Mouse (Mus musculus) limb, embryonic 14.5 days (tissue): Measurements from ENCODE around the gene Rnf213. TPM values are rescaled to one million over a fixed set of nuclear protein-coding genes. Genes with fewer than 3 reads are reported as not detected.
A peak's percentile ranks its signal among the peaks of the same experiment; 100 is the strongest.

Source experiments
- ATAC-seq: fragments of 200-750 bp; cut with Nextera tagmentation; 2 replicates; pipeline ENCODE4 v1.8.0; 2017; ENCODE audit warnings: low read depth, moderate number of reproducible peaks, moderate TSS enrichment; ENCODE audit not compliant: low FRiP score
- DNase-seq: peaks from one replicate; pipeline ENCODE4 v3.0.0-alpha.2; 2015; ENCODE audit warnings: low spot score
- H3K27ac ChIP-seq: fragments of 300-500 bp; sonication (generic); replicated peaks from 2 replicates; pipeline ENCODE4 v1.5.1; 2014; ENCODE audit warnings: low read depth, mild to moderate bottlenecking, low read length, moderate library complexity, mixed read lengths
- H3K27me3 ChIP-seq: fragments of 300-500 bp; sonication (generic); 2 replicates; pipeline ENCODE4 v1.6.1; 2014; ENCODE audit warnings: low read length, mixed read lengths; ENCODE audit not compliant: control insufficient read depth, insufficient read depth
- H3K36me3 ChIP-seq: fragments of 300-500 bp; sonication (generic); 2 replicates; pipeline ENCODE4 v1.6.1; 2014; ENCODE audit warnings: mild to moderate bottlenecking, low read length, moderate library complexity, mixed read lengths; ENCODE audit not compliant: control insufficient read depth, insufficient read depth
- H3K4me1 ChIP-seq: fragments of 300-500 bp; sonication (generic); 2 replicates; pipeline ENCODE4 v1.6.1; 2014; ENCODE audit warnings: antibody characterized with exemption, low read length, mixed read lengths; ENCODE audit not compliant: control insufficient read depth, insufficient read depth
- H3K4me2 ChIP-seq: fragments of 300-500 bp; sonication (generic); replicated peaks from 2 replicates; pipeline ENCODE4 v1.6.1; 2014; ENCODE audit warnings: low read depth, mild to moderate bottlenecking, low read length, moderate library complexity; ENCODE audit not compliant: severe bottlenecking
- H3K4me3 ChIP-seq: fragments of 300-500 bp; sonication (generic); replicated peaks from 2 replicates; pipeline ENCODE4 v1.5.1; 2014; ENCODE audit warnings: low read length
- H3K9ac ChIP-seq: fragments of 300-500 bp; sonication (generic); 2 replicates; pipeline ENCODE4 v1.6.1; 2014; ENCODE audit warnings: mild to moderate bottlenecking, low read depth, low read length, moderate library complexity; ENCODE audit not compliant: severe bottlenecking
- H3K9me3 ChIP-seq: fragments of 300-500 bp; sonication (generic); 2 replicates; pipeline ENCODE4 v1.6.1; 2016; ENCODE audit warnings: low read length; ENCODE audit not compliant: control insufficient read depth
- POLR2A ChIP-seq: fragments of 200-500 bp; IDR thresholded peaks from 2 replicates; pipeline ENCODE4 v1.8.0; 2012; ENCODE audit warnings: inconsistent platforms, mild to moderate bottlenecking, moderate library complexity, borderline replicate concordance; ENCODE audit not compliant: insufficient read depth, insufficient read length; ENCODE audit errors: extremely low read depth
- WGBS: fragments of 180-500 bp; shearing (Covaris S2); extraction: QIAGEN DNeasy Blood & Tissue Kit; methylation state at CpG from one replicate; pipeline ENCODE4 v1.1.7; 2014; 5-methylcytosine and 5-hydroxymethylcytosine counted together
- polyA plus RNA-seq, 2 experiments: library from polyadenylated mRNA; depleted of rRNA in 1 of 2; stranded (reverse) in 1 of 2; unstranded in 1 of 2; fragments of >200 nt; fragmentation: Nextera tagmentation in 1 of 2; extraction: Ambion mirVana in 1 of 2; gene quantifications; 2 replicates each; pipeline versions ENCODE4 v1.2.1 to v1.2.3; 2012 to 2014

Rnf213 gene
- polyA plus RNA-seq, 2 experiments, result 5.8 to 9.5 TPM

DNA sequence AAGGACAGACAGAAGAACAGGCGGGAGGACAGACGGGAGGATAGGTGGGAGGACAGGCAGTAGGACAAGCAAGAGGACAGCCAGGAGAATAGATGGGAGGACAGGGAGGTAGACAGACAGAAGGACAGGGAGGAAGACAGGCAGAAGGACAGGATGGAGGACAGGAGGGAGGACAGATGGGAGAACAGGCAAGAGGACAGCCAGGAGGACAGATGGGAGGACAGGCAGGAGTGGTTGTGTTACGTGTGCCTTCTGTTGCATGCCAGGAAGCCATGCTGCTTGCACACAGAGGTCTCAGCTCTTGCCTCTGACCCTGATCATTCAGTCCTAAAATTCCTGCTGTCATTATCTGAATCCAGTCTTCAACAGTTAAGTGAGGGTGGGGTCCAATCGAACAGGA lies 39.0 kb upstream of the Rnf213 start:
- no peak overlapping the region for H3K4me3 ChIP-seq
- 89% methylated on average over 4 of the region's 4 CpGs for WGBS
- no peak overlapping the region for H3K27ac ChIP-seq
- no peak for TF ChIP-seq POLR2A
- peaks cover 9% of the 10 kb centered on the region for H3K4me1 ChIP-seq
- ATAC-seq (no peak), DNase-seq (no peak)
- no peak overlapping the region for H3K4me2 ChIP-seq
- no peaks in the 10 kb centered on the region for H3K27me3 ChIP-seq
- H3K9me3 ChIP-seq, result no peaks in the 10 kb centered on the region
- H3K36me3 ChIP-seq, result peaks cover 6% of the 10 kb centered on the region
- no peak overlapping the region for H3K9ac ChIP-seq

DNA sequence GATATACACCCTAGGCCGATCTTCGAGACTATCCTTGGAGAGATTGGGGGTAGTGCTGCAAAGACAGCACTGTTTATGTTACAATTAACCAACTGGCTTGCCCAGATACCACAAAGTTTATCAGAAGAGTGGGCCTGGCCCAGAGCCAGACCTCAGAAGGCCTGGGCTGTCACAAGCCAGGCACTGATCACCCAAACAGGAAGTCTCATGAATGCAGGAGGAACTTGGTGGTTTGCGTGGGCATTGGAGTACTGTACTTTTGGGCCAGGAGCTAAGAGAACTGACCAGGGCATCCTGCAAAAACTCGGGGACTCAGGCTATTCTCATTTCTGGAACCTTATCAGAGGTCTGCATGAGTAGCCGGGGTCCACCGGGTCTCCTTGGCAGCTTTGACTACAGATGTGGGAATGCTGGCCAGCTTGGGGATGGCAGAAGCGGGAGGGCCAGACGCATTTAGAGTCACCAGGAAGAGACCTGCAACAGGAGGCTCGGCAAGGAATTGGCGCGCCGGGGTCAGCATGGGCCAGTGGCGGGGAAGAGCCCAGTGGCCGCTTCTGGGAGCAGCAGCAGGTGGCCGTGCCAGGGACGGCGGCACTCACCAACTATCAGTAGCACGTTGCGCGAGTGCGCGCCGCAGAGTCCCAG lies 38.0 kb upstream of the Rnf213 start:
- peak overlapping the region; percentile 90 for H3K4me2 ChIP-seq

DNA sequence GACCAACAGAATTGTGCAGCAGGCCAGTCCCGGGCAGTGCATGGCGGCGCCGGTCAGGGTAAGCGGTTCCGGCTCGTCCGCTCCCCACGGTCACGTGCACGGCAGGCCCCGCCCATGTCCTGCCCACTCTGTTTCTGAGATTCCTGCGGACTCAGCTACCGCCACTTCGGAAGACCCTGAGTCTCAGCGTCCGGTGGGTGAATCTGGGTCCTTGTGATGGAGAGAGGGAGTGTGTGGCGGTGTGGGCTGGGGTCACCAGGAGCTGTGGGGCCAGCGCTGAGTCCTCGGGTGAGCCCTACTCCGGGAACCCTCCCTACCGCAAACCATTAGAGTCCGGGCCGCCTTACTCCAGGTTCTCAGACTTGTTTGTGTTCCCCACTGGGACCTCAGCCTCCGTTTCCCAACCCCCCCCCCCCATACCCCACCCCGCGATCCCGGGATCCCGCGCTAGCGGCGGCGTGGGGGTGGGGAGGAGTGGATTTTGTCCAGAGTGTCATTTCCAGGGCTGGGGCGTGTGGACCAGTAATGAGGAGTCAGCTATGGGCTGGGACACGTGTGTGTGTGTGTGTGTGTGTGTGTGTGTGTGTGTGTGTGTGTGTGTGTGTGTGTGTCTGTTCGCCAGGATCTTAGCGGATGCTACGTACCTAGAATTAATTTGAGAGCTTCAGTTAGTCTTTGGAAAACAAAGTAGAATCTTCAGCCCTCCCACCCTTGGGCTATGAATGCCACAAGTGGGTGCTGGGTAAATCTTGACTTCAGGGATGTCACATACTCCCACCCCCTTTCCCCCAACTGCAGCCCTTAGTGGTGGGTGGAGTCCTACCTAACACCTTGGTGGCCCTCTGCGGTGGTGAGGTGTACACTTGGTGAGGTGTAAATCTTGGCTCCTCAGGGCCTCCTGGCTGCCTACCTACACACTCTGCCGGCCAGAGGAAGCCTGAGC lies 37.2 kb upstream of the Rnf213 start, which contains the start of the genes Sgsh and Slc26a11:
Sgsh (minus strand) TSS at position 94 of the 943 bp plus-strand sequence.
Slc26a11 (plus strand) TSS at position 115 of the 943 bp plus-strand sequence.
- Histone ChIP-seq H3K4me2 (peak within 1 kb of the TSS; percentile 90), H3K9me3 (no peaks in the 10 kb centered on the region), H3K36me3 (peaks cover 15% of the 10 kb centered on the region), H3K4me1 (peaks cover 9% of the 10 kb centered on the region), H3K9ac (peak within 1 kb of the TSS; percentile 81), H3K27ac (no peak within 1 kb of the TSS; the same call in 1 of the 2 replicates), H3K27me3 (no peaks in the 10 kb centered on the region), H3K4me3 (peak within 1 kb of the TSS; percentile 68)
- 1% methylated on average over 36 of the region's 40 CpGs for WGBS
- ATAC-seq (peak; percentile 96), DNase-seq (peak; percentile 81)
- TF ChIP-seq POLR2A, result no peak; the same call in 1 of the 2 replicates

More for the DNA sequence above, 38.0 kb upstream of the Rnf213 start:
- Histone ChIP-seq H3K9ac (peak overlapping the region; percentile 81), H3K27ac (no peak overlapping the region; the same call in 1 of the 2 replicates), H3K4me3 (peak overlapping the region; percentile 68), H3K4me1 (peaks cover 9% of the 10 kb centered on the region), H3K36me3 (peaks cover 12% of the 10 kb centered on the region), H3K9me3 (no peaks in the 10 kb centered on the region), H3K27me3 (no peaks in the 10 kb centered on the region)
- WGBS, result 5% methylated on average over 23 of the region's 23 CpGs
- DNase-seq (no peak), ATAC-seq (peak; percentile 41)
- TF ChIP-seq POLR2A, result no peak

DNA sequence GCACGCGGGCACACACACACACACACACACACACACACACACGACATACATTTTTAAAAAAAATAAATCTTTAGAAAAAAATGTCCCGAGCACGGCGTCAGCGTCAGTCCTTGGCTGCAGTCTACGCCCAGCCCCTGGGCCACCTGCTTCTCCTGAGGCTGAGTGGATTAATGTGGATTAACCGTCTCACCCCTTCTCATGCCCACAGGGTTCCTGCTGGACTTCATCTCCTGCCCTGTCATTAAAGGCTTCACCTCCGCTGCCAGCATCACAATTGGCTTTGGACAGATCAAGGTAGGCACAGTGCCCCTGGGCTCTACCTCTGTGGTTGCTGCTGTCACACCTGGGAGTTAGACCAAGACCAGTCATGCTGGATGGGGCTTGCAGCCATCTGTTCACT lies 33.8 kb upstream of the Rnf213 start:
- WGBS, result 90% methylated on average over 10 of the region's 10 CpGs
- no peak for TF ChIP-seq POLR2A
- no peaks in the 10 kb centered on the region for H3K9me3 ChIP-seq
- no peak overlapping the region for H3K4me2 ChIP-seq
- no peak overlapping the region for H3K4me3 ChIP-seq
- H3K4me1 ChIP-seq, result peaks cover 9% of the 10 kb centered on the region
- H3K27ac ChIP-seq, result no peak overlapping the region
- peaks cover 33% of the 10 kb centered on the region for H3K36me3 ChIP-seq
- DNase-seq, result no peak
- H3K9ac ChIP-seq, result no peak overlapping the region
- H3K27me3 ChIP-seq, result no peaks in the 10 kb centered on the region
- no peak for ATAC-seq
